ENCODE assay signal across 8 mouse cellular contexts in genomic region chr14:31205562-31206467, GRCm38 (mm10). TPM values are rescaled to one million over a fixed set of nuclear protein-coding genes. Genes with fewer than 3 reads are reported as not detected.
DNase-seq lines count a peak whose midpoint lies in the region; ATAC-seq and TF ChIP-seq lines count a peak whose summit lies in the region.

No protein-coding gene starts in this region.

- H3K9me3 ChIP-seq in forebrain, embryonic 15.5 days, result no peaks in the 10 kb centered on the region
- no peaks in the 10 kb centered on the region for H3K9me3 ChIP-seq in hindbrain, embryonic 15.5 days
- H3K9me3 ChIP-seq in limb, embryonic 10.5 days (replicated peaks), result no peaks in the 10 kb centered on the region
- no peaks in the 10 kb centered on the region for H3K9me3 ChIP-seq in midbrain, embryonic 13.5 days

- H3K36me3 ChIP-seq in spleen, adult 2 months (ENCODE audit: control insufficient read depth, insufficient read depth, low read length), result peaks cover 19% of the 10 kb centered on the region
- peaks cover 36% of the 10 kb centered on the region for H3K36me3 ChIP-seq in forebrain, embryonic 15.5 days
- peaks cover 29% of the 10 kb centered on the region for H3K36me3 ChIP-seq in hindbrain, embryonic 15.5 days
- H3K36me3 ChIP-seq in limb, embryonic 10.5 days, result peaks cover 43% of the 10 kb centered on the region
- peaks cover 36% of the 10 kb centered on the region for H3K36me3 ChIP-seq in midbrain, embryonic 13.5 days

- H3K27me3 ChIP-seq in spleen, adult 2 months (ENCODE audit: control insufficient read depth, insufficient read depth, low read length), result no peaks in the 10 kb centered on the region
- no peaks in the 10 kb centered on the region for H3K27me3 ChIP-seq in forebrain, embryonic 15.5 days
- H3K27me3 ChIP-seq in hindbrain, embryonic 15.5 days, result no peaks in the 10 kb centered on the region
- no peaks in the 10 kb centered on the region for H3K27me3 ChIP-seq in limb, embryonic 10.5 days (ENCODE audit: low read depth, poor library complexity, severe bottlenecking)
- H3K27me3 ChIP-seq in midbrain, embryonic 13.5 days, result no peaks in the 10 kb centered on the region

- peak overlapping the region; percentile 74 for H3K4me2 ChIP-seq in forebrain, embryonic 15.5 days (replicated peaks)
- peak overlapping the region; percentile 88 for H3K4me2 ChIP-seq in hindbrain, embryonic 15.5 days
- H3K4me2 ChIP-seq in midbrain, embryonic 13.5 days (replicated peaks), result peak overlapping the region; percentile 99

- peaks cover 2% of the 10 kb centered on the region; the same call in 1 of the 2 replicates for H3K4me1 ChIP-seq in spleen, adult 2 months (ENCODE audit: control insufficient read depth, insufficient read depth, insufficient read length)
- H3K4me1 ChIP-seq in forebrain, embryonic 15.5 days, result peaks cover 25% of the 10 kb centered on the region
- H3K4me1 ChIP-seq in hindbrain, embryonic 15.5 days (replicated peaks), result peaks cover 22% of the 10 kb centered on the region
- peaks cover 21% of the 10 kb centered on the region for H3K4me1 ChIP-seq in limb, embryonic 10.5 days
- peaks cover 27% of the 10 kb centered on the region for H3K4me1 ChIP-seq in midbrain, embryonic 13.5 days (replicated peaks)

- no peak for TF ChIP-seq POLR2A in spleen, adult 2 months (IDR thresholded peaks at IDR 0.05; ENCODE audit: low read depth, low read length)

- peak overlapping the region; percentile 94 for H3K9ac ChIP-seq in forebrain, embryonic 15.5 days (replicated peaks)
- peak overlapping the region; percentile 95 for H3K9ac ChIP-seq in hindbrain, embryonic 15.5 days
- H3K9ac ChIP-seq in midbrain, embryonic 13.5 days (replicated peaks), result peak overlapping the region; percentile 92

- no peak for TF ChIP-seq CTCF in spleen, adult 2 months (IDR thresholded peaks at IDR 0.05; ENCODE audit: extremely low read depth, insufficient read depth, insufficient read length, insufficient replicate concordance)

- H3K27ac ChIP-seq in spleen, adult 2 months (ENCODE audit: insufficient read depth, low read length), result peak overlapping the region; percentile 70
- peak overlapping the region; percentile 91 for H3K27ac ChIP-seq in forebrain, embryonic 15.5 days (replicated peaks)
- peak overlapping the region; percentile 95 for H3K27ac ChIP-seq in hindbrain, embryonic 15.5 days (replicated peaks)
- H3K27ac ChIP-seq in limb, embryonic 10.5 days, result peak overlapping the region; percentile 97
- H3K27ac ChIP-seq in midbrain, embryonic 13.5 days, result peak overlapping the region; percentile 90

- peak overlapping the region; percentile 83 for H3K4me3 ChIP-seq in spleen, adult 2 months (ENCODE audit: extremely low read depth, insufficient read depth, insufficient read length)
- H3K4me3 ChIP-seq in forebrain, embryonic 15.5 days, result peak overlapping the region; percentile 89
- H3K4me3 ChIP-seq in hindbrain, embryonic 15.5 days, result peak overlapping the region; percentile 88
- H3K4me3 ChIP-seq in limb, embryonic 10.5 days, result peak overlapping the region; percentile 85
- peak overlapping the region; percentile 80 for H3K4me3 ChIP-seq in midbrain, embryonic 13.5 days (replicated peaks)

- 3% methylated on average over 39 of the region's 39 CpGs for WGBS in spleen, adult 2 months
- WGBS in forebrain, embryonic 15.5 days, result under 1% methylated on average over 39 of the region's 39 CpGs
- under 1% methylated on average over 39 of the region's 39 CpGs for WGBS in hindbrain, embryonic 15.5 days
- 3% methylated on average over 39 of the region's 39 CpGs for WGBS in limb, embryonic 10.5 days
- WGBS in midbrain, embryonic 13.5 days, result 1% methylated on average over 39 of the region's 39 CpGs

- ATAC-seq in forebrain, embryonic 15.5 days (replicated peaks), result peak; percentile 69
- peak; percentile 76 for ATAC-seq in hindbrain, embryonic 15.5 days (ENCODE audit: low FRiP score, low read depth)
- peak; percentile 74 for ATAC-seq in midbrain, embryonic 13.5 days

- DNase-seq in spleen, adult 2 months (ENCODE audit: low read depth in 1 of 2, low spot score in 2 of 2), result peak in 1 of 2 experiments; percentile 16
- no peak for DNase-seq in spleen, adult 12 weeks (ENCODE audit: low spot score)
- peak; percentile 26 for DNase-seq in c-Kit-positive CD71-positive TER-119-positive erythroid progenitor cells, embryonic 14.5 days (ENCODE audit: low spot score)
- DNase-seq in limb, embryonic 10.5 days (ENCODE audit: low spot score), result peak; percentile 71
- peak; percentile 44 to 45 for DNase-seq in thymus, postnatal 10 days (ENCODE audit: low spot score in 2 of 2)

RNA-seq across cellular contexts. Expression of gene Tnnc1, which starts 2.3 kb away (rescaled TPM):
- 0.18 and 0.62 TPM in 2 replicates for polyA plus RNA-seq in spleen, adult 2 months (2012; rRNA removed)
- polyA plus RNA-seq in forebrain, embryonic 15.5 days (2015; fragmentation: Nextera tagmentation; extraction: Ambion mirVana), result 1.7 and 2.2 TPM in 2 replicates
- polyA plus RNA-seq in hindbrain, embryonic 15.5 days (2015; fragmentation: Nextera tagmentation; extraction: Ambion mirVana), result 3.5 and 4.0 TPM in 2 replicates
- 2.7 and 3.8 TPM in 2 replicates for polyA plus RNA-seq in limb, embryonic 10.5 days (2016; fragmentation: Nextera tagmentation; extraction: Ambion mirVana)
- 1.1 and 1.9 TPM in 2 replicates for polyA plus RNA-seq in midbrain, embryonic 13.5 days (2015; fragmentation: Nextera tagmentation; extraction: Ambion mirVana)

RNA-seq across cellular contexts. Expression of gene Nisch, which starts 10.9 kb away (rescaled TPM):
- 257 and 263 TPM in 2 replicates for polyA plus RNA-seq in spleen, adult 2 months (2012; rRNA removed)
- polyA plus RNA-seq in forebrain, embryonic 15.5 days (2015; fragmentation: Nextera tagmentation; extraction: Ambion mirVana), result 339 and 356 TPM in 2 replicates
- polyA plus RNA-seq in hindbrain, embryonic 15.5 days (2015; fragmentation: Nextera tagmentation; extraction: Ambion mirVana), result 365 and 382 TPM in 2 replicates
- polyA plus RNA-seq in limb, embryonic 10.5 days (2016; fragmentation: Nextera tagmentation; extraction: Ambion mirVana), result 491 and 543 TPM in 2 replicates
- 354 and 385 TPM in 2 replicates for polyA plus RNA-seq in midbrain, embryonic 13.5 days (2015; fragmentation: Nextera tagmentation; extraction: Ambion mirVana)

RNA-seq across cellular contexts. Expression of gene Sema3g, which starts 11.8 kb away (rescaled TPM):
- polyA plus RNA-seq in spleen, adult 2 months (2012; rRNA removed), result 4.0 and 4.3 TPM in 2 replicates
- 0.53 and 0.61 TPM in 2 replicates for polyA plus RNA-seq in forebrain, embryonic 15.5 days (2015; fragmentation: Nextera tagmentation; extraction: Ambion mirVana)
- polyA plus RNA-seq in hindbrain, embryonic 15.5 days (2015; fragmentation: Nextera tagmentation; extraction: Ambion mirVana), result 0.60 and 0.80 TPM in 2 replicates
- polyA plus RNA-seq in limb, embryonic 10.5 days (2016; fragmentation: Nextera tagmentation; extraction: Ambion mirVana), result 0.51 and 0.73 TPM in 2 replicates
- 0.76 and 0.83 TPM in 2 replicates for polyA plus RNA-seq in midbrain, embryonic 13.5 days (2015; fragmentation: Nextera tagmentation; extraction: Ambion mirVana)

RNA-seq across cellular contexts. Expression of gene Stab1, which starts 37.4 kb away (rescaled TPM):
- polyA plus RNA-seq in spleen, adult 2 months (2012; rRNA removed), result 42.1 and 44.3 TPM in 2 replicates
- 12.9 and 19.0 TPM in 2 replicates for polyA plus RNA-seq in forebrain, embryonic 15.5 days (2015; fragmentation: Nextera tagmentation; extraction: Ambion mirVana)
- polyA plus RNA-seq in hindbrain, embryonic 15.5 days (2015; fragmentation: Nextera tagmentation; extraction: Ambion mirVana), result 20.9 and 22.4 TPM in 2 replicates
- polyA plus RNA-seq in limb, embryonic 10.5 days (2016; fragmentation: Nextera tagmentation; extraction: Ambion mirVana), result 14.2 and 14.5 TPM in 2 replicates
- polyA plus RNA-seq in midbrain, embryonic 13.5 days (2015; fragmentation: Nextera tagmentation; extraction: Ambion mirVana), result 19.8 and 23.2 TPM in 2 replicates

RNA-seq across cellular contexts. Expression of gene Phf7, which starts 45.3 kb away (rescaled TPM):
- polyA plus RNA-seq in spleen, adult 2 months (2012; rRNA removed), result 4.9 and 6.3 TPM in 2 replicates
- 11.9 and 13.1 TPM in 2 replicates for polyA plus RNA-seq in forebrain, embryonic 15.5 days (2015; fragmentation: Nextera tagmentation; extraction: Ambion mirVana)
- 8.9 and 9.4 TPM in 2 replicates for polyA plus RNA-seq in hindbrain, embryonic 15.5 days (2015; fragmentation: Nextera tagmentation; extraction: Ambion mirVana)
- polyA plus RNA-seq in limb, embryonic 10.5 days (2016; fragmentation: Nextera tagmentation; extraction: Ambion mirVana), result 11.3 and 11.7 TPM in 2 replicates
- 12.7 and 13.2 TPM in 2 replicates for polyA plus RNA-seq in midbrain, embryonic 13.5 days (2015; fragmentation: Nextera tagmentation; extraction: Ambion mirVana)
